Mouse (Mus musculus) MEL (cell line): Measurements from ENCODE around the gene Pxdn.

Source experiments
- CTCF ChIP-seq, 3 experiments: IDR thresholded peaks in 2 of 3; conservative IDR thresholded peaks in 1 of 3; 2 replicates each; pipeline ENCODE4 v1.5.1; 2011 to 2012; ENCODE audit warnings: low read length in 3 of 3, low read depth in 2 of 3, mild to moderate bottlenecking in 2 of 3, improper control_type of control experiment in 1 of 3, inconsistent platforms in 1 of 3, mixed read lengths in 1 of 3, moderate library complexity in 1 of 3; ENCODE audit not compliant: control insufficient read depth in 1 of 3, insufficient read depth in 1 of 3, poor library complexity in 1 of 3, severe bottlenecking in 1 of 3
- EP300 ChIP-seq, 2 experiments: IDR thresholded peaks; 2 replicates each; pipeline ENCODE4 v1.6.1; 2011; ENCODE audit warnings: improper control_type of control experiment in 2 of 2, low read length in 2 of 2, low read depth in 1 of 2, mild to moderate bottlenecking in 1 of 2
- ETS1 ChIP-seq: IDR thresholded peaks from 2 replicates; pipeline ENCODE4 v1.6.1; 2012; ENCODE audit warnings: low read depth, mild to moderate bottlenecking, inconsistent platforms, low read length, improper control_type of control experiment, moderate library complexity
- GATA1 ChIP-seq: IDR thresholded peaks from 2 replicates; pipeline ENCODE4 v1.6.1; 2011; ENCODE audit warnings: low read depth, low read length, improper control_type of control experiment
- KAT2A ChIP-seq: conservative IDR thresholded peaks from 2 replicates; pipeline ENCODE4 v1.6.1; 2012; ENCODE audit warnings: low read depth, low read length, improper control_type of control experiment, inconsistent platforms
- POLR2A ChIP-seq, 2 experiments: IDR thresholded peaks; 2 replicates each; pipeline ENCODE4 v1.6.1; 2011 to 2012; ENCODE audit warnings: low read length in 2 of 2, mild to moderate bottlenecking in 2 of 2, control low read depth in 1 of 2, improper control_type of control experiment in 1 of 2, low read depth in 1 of 2, moderate library complexity in 1 of 2; ENCODE audit not compliant: control insufficient read depth in 1 of 2, insufficient read depth in 1 of 2, poor library complexity in 1 of 2
- POLR2AphosphoS2 ChIP-seq: IDR thresholded peaks from 2 replicates; pipeline ENCODE4 v1.6.1; 2011; ENCODE audit warnings: low read length, improper control_type of control experiment
- SMC3 ChIP-seq: IDR thresholded peaks from 2 replicates; pipeline ENCODE4 v1.6.1; 2011; ENCODE audit warnings: low read depth, low read length, improper control_type of control experiment
- TAL1 ChIP-seq: IDR thresholded peaks from 2 replicates; pipeline ENCODE4 v1.6.1; 2012; ENCODE audit warnings: mild to moderate bottlenecking, inconsistent platforms, low read length, moderate library complexity, mixed read lengths
- ZC3H11A ChIP-seq: IDR thresholded peaks from 2 replicates; pipeline ENCODE4 v1.6.1; 2012; ENCODE audit warnings: low read depth, mild to moderate bottlenecking, inconsistent platforms, low read length, improper control_type of control experiment
- ZNF384 ChIP-seq: IDR thresholded peaks from 2 replicates; pipeline ENCODE4 v1.6.1; 2012; ENCODE audit warnings: low read depth, mild to moderate bottlenecking, inconsistent platforms, low read length, improper control_type of control experiment

- TF ChIP-seq TAL1 (no peak), GATA1 (no peak), ZNF384 (no peak), EP300 (IDR thresholded peaks at IDR 0.05; ENCODE audit: low read depth in 1 of 2, low read length in 2 of 2) (no peak), ZC3H11A (no peak), KAT2A (no peak), CTCF (IDR thresholded peaks at IDR 0.05 in 2 of 3, conservative IDR thresholded peaks at IDR 0.05 in 1 of 3; ENCODE audit: control insufficient read depth in 1 of 3, insufficient read depth in 1 of 3, low read depth in 2 of 3, low read length in 3 of 3, poor library complexity in 1 of 3, severe bottlenecking in 1 of 3) (no peak), POLR2A (IDR thresholded peaks at IDR 0.05; ENCODE audit: control insufficient read depth in 1 of 2, insufficient read depth in 1 of 2, low read depth in 1 of 2, low read length in 2 of 2, poor library complexity in 1 of 2) (no peak), ETS1 (no peak), SMC3 (no peak), POLR2AphosphoS2 (no peak)
Measured at GRCm38 (mm10) chr12:30004365-30004723, 66.9 kb downstream of the Pxdn start.
